In genomic region chr2:152155414-152156208, GRCm38 (mm10) we compare ENCODE assay signal across 9 mouse cellular contexts. TPM values are rescaled to one million over a fixed set of nuclear protein-coding genes. Genes with fewer than 3 reads are reported as not detected.
A peak's percentile ranks its signal among the peaks of the same experiment; 100 is the strongest.
DNase-seq lines count a peak whose midpoint lies in the region; TF ChIP-seq lines count a peak whose summit lies in the region.
"Had no signal": no experiment of that assay in that cellular context is flagged by ENCODE, and none has a peak within 500 bp of the region (broad histone marks: within the 10 kb centered on the region; RNA-seq: fewer than 3 reads in every experiment).

No protein-coding gene starts in this region.

- no peak for TF ChIP-seq RAD21 in MEL (IDR thresholded peaks at IDR 0.05; ENCODE audit: low read depth, low read length)

- DNase-seq in embryo, embryonic 11 days: peak; percentile 38
- DNase-seq in embryo, embryonic 10 days (ENCODE audit: low spot score): no peak
- peak; percentile 86 for DNase-seq in MEL (ENCODE audit: low read depth, low spot score)
- peak; percentile 84 for DNase-seq in gastrocnemius, postnatal 14 days
- DNase-seq in kidney, adult 8-10 months: peak; percentile 45 to 48
- no peak for DNase-seq in ovary, postnatal 14 days (ENCODE audit: low spot score)
- no peak for DNase-seq in cerebellum, postnatal 36 days
- no peak for DNase-seq in retina, postnatal 1 day

- peaks cover 0 to 11% of the 10 kb centered on the region in 2 experiments; a peak in 2 of 4 replicates for H3K36me3 ChIP-seq in MEL (ENCODE audit: control insufficient read depth in 1 of 2, insufficient read depth in 2 of 2, low read length in 2 of 2)

- TF ChIP-seq POLR2A in MEL (IDR thresholded peaks at IDR 0.05; ENCODE audit: control insufficient read depth in 1 of 2, insufficient read depth in 1 of 2, low read depth in 1 of 2, low read length in 2 of 2, poor library complexity in 1 of 2): no peak

- H3K9me3 ChIP-seq in MEL (replicated peaks; ENCODE audit: insufficient read depth, low read length): no peaks in the 10 kb centered on the region

- no peak overlapping the region for H3K9ac ChIP-seq in MEL (ENCODE audit: control insufficient read depth, low read depth, low read length, poor library complexity, severe bottlenecking)

- intact Hi-C loops in gastrocnemius, postnatal 14 days (cut with DNase I; ENCODE audit: low total_unique reads): no loop called here

- TF ChIP-seq EP300 in MEL (IDR thresholded peaks at IDR 0.05; ENCODE audit: low read depth in 1 of 2, low read length in 2 of 2): peak; percentile 71 to 83; a peak in 3 of 4 replicates

- no peak overlapping the region for H3K4me3 ChIP-seq in MEL (ENCODE audit: control insufficient read depth in 1 of 2, insufficient read depth in 1 of 2, low read depth in 2 of 2, low read length in 2 of 2)

- peaks cover 2 to 18% of the 10 kb centered on the region in 2 experiments; a peak in 3 of 4 replicates for H3K4me1 ChIP-seq in MEL (ENCODE audit: control insufficient read depth in 1 of 2, insufficient read depth in 2 of 2, low read length in 2 of 2)

- no peak for TF ChIP-seq CTCF in MEL (IDR thresholded peaks at IDR 0.05 in 2 of 3, conservative IDR thresholded peaks at IDR 0.05 in 1 of 3; ENCODE audit: control insufficient read depth in 1 of 3, insufficient read depth in 1 of 3, low read depth in 2 of 3, low read length in 3 of 3, poor library complexity in 1 of 3, severe bottlenecking in 1 of 3)

- no peaks in the 10 kb centered on the region for H3K27me3 ChIP-seq in MEL (ENCODE audit: control insufficient read depth in 1 of 2, insufficient read depth in 2 of 2, low read length in 2 of 2)

- no peak overlapping the region for H3K27ac ChIP-seq in MEL (ENCODE audit: control insufficient read depth, low read depth, low read length)
- H3K27ac ChIP-seq: macrophage had no signal

- no peaks in the 10 kb centered on the region for H3K79me2 ChIP-seq in MEL (ENCODE audit: control insufficient read depth, insufficient read depth, low read length, poor library complexity)

TF ChIP-seq in MEL, 35 proteins besides CTCF, POLR2A, EP300 and RAD21:
- peak; percentile 38; the same call in 1 of the 2 replicates for TF ChIP-seq TBP (IDR thresholded peaks at IDR 0.05; ENCODE audit: low read depth, low read length)
- no peak for TF ChIP-seq MXI1 (IDR thresholded peaks at IDR 0.05; ENCODE audit: low read depth, low read length)
- peak; percentile 84 for TF ChIP-seq TAL1 (IDR thresholded peaks at IDR 0.05; ENCODE audit: low read length)
- 0 out of 2 replicates have a peak, but pooled peaks have one; percentile 20 for TF ChIP-seq ETS1 (IDR thresholded peaks at IDR 0.05; ENCODE audit: low read depth, low read length)
- peak; percentile 82 for TF ChIP-seq TCF12 (IDR thresholded peaks at IDR 0.05; ENCODE audit: low read depth, low read length)
- no peak for TF ChIP-seq USF1 (IDR thresholded peaks at IDR 0.05; ENCODE audit: low read depth, low read length)
- peak; percentile 77 for TF ChIP-seq GATA1 (IDR thresholded peaks at IDR 0.05; ENCODE audit: low read depth, low read length)
- TF ChIP-seq RCOR1 (IDR thresholded peaks at IDR 0.05; ENCODE audit: low read depth, low read length): peak; percentile 61

RNA-seq across cellular contexts. Expression of gene Tcf15, which starts 12.2 kb away (rescaled TPM):
- total RNA-seq in MEL (2012; rRNA removed): not detected in 2 replicates
- polyA plus RNA-seq in MEL (2012; ENCODE audit: insufficient read depth in 1 of 2, insufficient read length in 2 of 2, low read depth in 1 of 2, low replicate concordance in 2 of 2, missing spikeins in 1 of 2): not detected
- 10 to 100 TPM; 18.4 to 20.4 TPM for total RNA-seq in gastrocnemius, postnatal 14 days (2021)
- polyA plus RNA-seq: macrophage had no signal

RNA-seq across cellular contexts. Expression of gene Srxn1, which starts 50.3 kb away (rescaled TPM):
- 27.4 and 31.3 TPM in 2 replicates for total RNA-seq in MEL (2012; rRNA removed)
- 10 to 100 TPM in 1 of 2 experiments, not detected in 1; 48.6 TPM for polyA plus RNA-seq in MEL (2012; ENCODE audit: insufficient read depth in 1 of 2, insufficient read length in 2 of 2, low read depth in 1 of 2, low replicate concordance in 2 of 2, missing spikeins in 1 of 2)
- 10 to 100 TPM in 1 of 2 experiments, 1 to 10 TPM in 1; 9.2 to 12.0 TPM for total RNA-seq in gastrocnemius, postnatal 14 days (2021)

Comparison
In these comparisons a context has a peak if more than half of its experiments do, and no peak if none do; other contexts are left out.
1. DNase-seq: peak in embryo, embryonic 11 days (single experiment), MEL (single experiment), gastrocnemius, postnatal 14 days (single experiment) and kidney, adult 8-10 months (2 of 2); none in embryo, embryonic 10 days (single experiment), ovary, postnatal 14 days (single experiment), cerebellum, postnatal 36 days (0 of 2) and retina, postnatal 1 day (single experiment).
2. RNA of gene Tcf15, which starts 12.2 kb away (total RNA-seq): 18.4 to 20.4 TPM in gastrocnemius, postnatal 14 days; not detected in MEL; every median in the first group is over 10 times any median in the second.